Mouse (Mus musculus) embryo, embryonic 10.5 days (tissue): ENCODE results near the gene Anks6.
A peak's percentile ranks its signal among the peaks of the same experiment; 100 is the strongest.
"Not testable (repeated sequence)": the region's sequence is repeated elsewhere in the genome, so short reads cannot be mapped to it uniquely, and the experiment has no call there.

Source experiments
- DNase-seq: peaks from one replicate; pipeline ENCODE4 v3.0.0-alpha.2; 2015; ENCODE audit warnings: low spot score

Gene Anks6

DNA sequence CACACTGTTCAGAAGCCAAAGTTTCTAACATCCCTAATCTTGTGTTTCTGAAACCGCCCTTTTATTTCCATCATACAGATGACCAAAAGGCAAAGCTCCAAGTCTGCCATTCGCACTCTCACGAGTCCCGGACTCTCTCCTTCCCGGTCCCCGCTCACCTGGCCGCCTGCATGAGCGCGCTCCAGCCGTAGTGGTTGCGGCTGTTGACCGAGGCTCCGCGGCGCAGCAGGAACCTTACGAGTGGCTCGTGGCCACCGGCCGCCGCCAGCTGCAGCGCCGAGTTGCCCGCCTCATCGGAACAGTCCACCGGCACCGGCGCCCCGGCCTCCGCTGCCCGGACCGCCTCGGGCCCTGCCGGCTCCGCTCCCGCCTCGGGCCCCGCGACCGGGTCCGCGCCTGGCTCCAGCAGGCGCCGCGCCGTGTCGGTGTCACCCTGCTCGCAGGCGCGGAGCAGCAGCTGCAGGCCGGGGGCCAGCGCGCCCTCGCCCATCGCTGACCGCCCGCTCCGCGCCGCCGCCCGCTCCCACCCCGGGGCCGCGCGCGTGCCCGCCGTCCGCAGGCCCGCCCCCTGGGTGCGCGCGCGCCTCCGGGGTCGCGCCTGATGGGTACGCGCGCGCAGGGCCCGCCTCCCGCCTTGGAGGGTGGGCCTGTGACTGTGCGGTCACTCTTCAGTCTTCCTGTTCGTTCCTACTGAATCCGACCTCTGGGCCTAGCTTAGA lies at the start of gene Anks6:
Gene Anks6 (minus strand): TSS at position 637 of the 719 bp plus-strand sequence.
- DNase-seq: peak; percentile 83

DNA sequence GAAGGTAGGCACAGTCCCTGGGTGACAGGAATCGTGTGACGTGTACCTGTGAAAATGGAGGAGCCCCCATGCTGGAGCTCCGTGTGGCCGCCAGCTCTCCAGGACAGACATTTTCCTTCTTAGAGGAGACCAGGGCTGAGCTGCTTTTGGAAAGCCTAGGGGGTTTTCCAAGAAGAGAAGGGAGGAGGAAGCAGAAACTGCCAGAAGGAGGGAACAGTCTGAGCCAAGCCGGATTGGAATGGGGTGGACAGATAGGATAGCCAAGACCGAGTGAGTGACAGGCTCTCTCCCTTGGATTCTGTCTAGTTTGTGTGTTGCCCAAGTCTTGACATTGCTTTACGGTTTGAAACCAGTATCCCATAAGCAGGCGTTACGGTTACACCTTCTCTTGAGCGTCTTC lies 46.3 kb upstream of the Anks6 start:
- DNase-seq: no peak

DNA sequence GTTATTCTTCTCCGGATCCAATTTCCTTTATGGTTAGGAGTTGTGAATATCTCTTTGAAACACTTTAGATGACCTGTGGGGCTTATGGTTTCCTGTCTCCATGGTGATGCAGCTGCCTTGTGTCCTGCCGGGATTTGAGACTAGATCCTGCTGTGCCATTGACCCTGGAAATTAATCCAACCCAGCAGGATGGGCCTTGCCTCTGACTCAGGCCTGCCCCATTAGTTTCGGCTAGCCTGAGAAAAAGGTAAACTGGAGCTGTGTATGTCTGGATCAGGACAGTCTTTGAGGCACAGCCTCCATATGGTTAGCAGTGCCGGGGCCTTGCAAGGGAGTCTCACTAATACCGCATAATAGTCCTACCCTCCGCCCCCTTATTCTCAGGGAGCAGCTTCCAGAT lies 36.4 kb upstream of the Anks6 start:
- peak; percentile 64 for DNase-seq

DNA sequence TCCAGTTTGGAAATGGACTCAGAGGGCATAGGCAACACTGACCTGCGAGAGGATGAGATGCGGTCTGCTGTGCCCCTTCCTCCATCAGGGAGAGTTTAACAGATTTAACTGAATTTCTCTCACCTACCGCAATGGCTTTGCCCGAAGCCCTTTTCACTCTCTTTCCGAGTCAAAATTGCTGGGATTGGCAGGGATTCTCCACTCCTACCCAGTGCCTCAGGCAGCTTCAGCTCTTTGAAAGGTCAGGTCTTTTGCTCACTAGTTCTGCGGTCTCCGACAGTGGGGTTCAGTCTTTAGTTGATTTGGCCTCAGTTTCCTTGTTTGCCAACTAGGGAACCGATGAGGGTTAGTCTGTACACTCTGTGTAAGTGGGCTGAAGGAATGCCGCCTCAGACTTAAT lies 35.9 kb upstream of the Anks6 start:
- peak; percentile 44 for DNase-seq

DNA sequence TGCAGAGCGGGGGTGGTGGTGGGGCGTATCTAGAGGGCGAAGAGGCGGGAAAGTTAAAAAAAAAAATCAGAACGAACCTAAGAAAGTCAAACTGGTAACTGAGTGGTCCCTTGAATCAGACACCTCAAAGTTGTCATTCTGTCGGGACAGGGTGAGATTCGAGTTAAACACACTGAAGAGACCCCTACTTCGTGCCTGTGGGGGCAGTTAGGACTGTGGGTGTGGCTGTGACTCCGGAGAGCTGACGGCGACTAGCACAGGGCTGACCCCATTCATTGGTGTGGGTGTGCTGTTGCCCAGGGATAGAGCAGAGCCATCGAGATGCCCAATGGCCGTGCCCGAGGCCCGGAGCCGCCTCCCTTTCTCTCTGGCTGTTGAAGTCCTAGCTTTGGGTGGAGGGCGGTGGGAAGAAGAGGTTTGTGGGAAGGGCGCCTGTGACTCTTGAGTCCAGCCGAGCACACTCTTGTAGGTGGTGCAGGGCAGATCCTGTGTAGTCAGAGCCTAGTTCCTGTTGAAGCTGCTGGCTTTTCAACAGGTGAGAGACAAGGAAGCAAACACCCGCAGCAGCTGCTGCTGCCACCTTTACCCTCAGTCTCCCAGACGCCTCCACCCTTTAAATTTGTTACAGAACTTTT lies 35.3 kb upstream of the Anks6 start:
- DNase-seq: peak; percentile 51

DNA sequence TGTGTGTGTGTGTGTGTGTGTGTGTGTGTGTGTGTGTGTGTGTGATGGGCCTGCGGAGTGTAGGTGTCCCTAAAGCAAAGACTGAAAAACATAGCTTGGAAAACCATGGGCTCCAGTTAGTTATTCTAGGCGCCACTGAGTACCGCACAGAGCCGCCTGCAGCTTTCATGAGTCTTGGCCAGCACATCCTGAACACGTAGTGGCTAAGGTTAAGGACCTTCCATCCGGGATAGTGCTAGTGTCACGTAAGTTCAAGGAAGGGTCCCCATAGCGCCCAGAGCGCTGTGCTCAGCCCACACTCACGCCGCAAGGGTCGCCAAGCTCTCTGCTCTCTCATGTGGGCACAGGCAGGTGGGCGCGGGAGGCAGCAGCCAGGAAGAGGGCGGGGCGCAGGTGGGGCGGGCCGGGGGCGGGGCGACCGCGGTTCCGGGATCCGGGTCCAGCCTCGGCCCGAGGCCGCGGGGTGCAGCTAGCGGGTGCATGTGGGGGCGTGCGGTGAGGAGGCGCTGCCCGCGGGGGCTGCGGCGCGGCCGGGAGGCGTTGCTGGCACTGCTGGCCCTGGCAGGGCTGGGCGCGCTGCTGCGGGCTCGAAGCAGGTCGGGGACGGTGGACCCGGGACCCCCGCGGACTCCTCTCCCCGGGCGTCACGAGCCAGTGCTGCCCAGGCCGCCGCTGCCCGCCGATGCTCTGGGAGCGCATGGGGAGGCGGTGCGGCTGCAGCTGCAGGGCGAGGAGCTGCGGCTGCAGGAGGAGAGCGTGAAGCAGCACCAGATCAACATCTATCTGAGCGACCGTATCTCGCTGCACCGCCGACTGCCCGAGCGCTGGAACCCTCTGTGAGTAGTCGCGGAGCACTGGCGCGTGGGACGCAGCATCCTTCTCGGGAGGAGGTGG lies 34.5 kb upstream of the Anks6 start, which contains the start of gene Galnt12:
Gene Galnt12 (plus strand): TSS at position 417 of the 894 bp plus-strand sequence.
- DNase-seq: peak; percentile 48

DNA sequence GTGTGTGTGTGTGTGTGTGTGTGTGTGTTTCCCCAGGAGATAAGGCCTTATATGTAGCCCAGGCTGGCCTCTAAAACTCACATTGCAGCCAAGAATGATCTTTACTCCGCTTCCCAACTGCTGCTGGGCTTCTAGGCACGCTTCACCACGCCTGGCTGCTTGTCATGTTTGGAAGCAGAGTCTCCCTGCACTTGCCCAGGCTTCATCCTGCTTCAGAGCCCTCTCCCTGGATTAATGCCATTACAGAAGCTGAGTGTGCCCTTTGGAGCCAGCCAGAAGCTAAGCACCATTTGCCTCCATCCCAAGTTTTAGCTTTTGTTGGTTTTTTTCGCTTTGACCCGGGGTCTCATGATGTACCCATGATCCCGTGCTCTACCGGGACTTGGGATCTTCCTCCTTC lies 31.4 kb upstream of the Anks6 start:
- no peak for DNase-seq

DNA sequence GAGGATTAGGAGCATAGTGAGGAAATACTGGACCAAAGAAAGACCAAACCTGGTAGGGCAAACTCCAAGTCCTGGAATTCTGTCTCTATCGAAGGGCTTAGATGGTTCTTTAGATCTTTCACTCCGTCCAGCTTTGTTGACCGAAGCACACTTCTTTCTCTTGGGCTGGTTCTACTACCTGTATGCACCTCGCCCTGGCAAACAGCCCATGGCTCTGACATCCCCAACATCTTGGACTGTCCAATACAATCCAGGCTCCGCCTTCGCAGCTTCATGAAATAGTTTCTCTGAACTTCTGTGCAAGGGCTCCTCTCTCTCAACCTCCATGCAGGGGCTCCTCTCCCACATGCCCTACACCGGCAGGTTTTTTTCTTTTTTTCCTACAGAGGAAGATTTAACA lies 26.6 kb upstream of the Anks6 start:
- DNase-seq: no peak

DNA sequence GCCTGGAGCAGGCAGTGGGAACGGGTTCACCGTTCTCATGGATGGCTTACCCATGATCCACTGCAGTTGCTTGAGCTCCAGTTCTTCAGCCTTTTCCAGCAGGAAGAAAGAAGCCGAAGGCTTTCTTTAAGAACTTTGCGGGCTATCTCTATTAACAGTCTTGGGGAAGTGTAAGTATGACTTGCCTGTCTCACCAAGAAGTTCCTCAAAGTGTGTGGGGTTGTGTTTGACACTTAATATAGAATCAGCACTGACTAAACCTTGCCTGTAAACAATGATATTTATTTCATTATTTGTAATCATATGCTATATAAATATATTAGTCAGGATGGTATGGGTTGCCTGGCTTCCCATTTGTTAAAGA lies 23.4 kb upstream of the Anks6 start:
- DNase-seq: no peak

DNA sequence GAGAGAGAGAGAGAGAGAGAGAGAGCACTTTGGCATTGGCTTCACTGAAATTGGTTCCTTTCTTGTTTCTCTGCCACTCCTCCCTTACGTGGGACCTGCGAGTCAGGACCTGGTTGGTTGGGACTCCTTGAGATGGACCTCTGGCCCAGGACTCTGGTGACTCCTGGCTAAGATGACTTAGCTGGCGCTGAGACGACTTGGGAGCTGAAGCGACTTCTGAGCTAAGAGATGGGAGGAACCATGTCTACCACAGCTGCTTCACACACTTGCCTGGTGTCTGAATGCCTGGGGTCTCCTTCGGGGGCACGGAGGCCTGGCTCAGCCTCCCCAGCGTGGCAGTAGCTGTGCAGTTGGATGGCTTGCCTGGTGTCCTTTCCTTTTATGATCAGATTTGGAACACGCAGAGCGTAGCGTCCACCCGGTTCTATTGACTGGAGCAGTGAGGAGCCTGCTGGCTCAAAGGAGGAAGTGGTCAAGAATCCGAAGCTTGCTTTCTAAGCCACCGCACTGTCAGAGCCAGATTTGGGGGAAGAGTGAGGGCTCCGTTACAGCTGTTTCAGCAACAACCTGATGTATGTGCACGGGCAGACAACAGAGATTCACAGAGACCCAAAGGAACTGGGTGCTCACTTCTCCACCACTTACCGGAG lies 22.9 kb upstream of the Anks6 start:
- DNase-seq: no peak

DNA sequence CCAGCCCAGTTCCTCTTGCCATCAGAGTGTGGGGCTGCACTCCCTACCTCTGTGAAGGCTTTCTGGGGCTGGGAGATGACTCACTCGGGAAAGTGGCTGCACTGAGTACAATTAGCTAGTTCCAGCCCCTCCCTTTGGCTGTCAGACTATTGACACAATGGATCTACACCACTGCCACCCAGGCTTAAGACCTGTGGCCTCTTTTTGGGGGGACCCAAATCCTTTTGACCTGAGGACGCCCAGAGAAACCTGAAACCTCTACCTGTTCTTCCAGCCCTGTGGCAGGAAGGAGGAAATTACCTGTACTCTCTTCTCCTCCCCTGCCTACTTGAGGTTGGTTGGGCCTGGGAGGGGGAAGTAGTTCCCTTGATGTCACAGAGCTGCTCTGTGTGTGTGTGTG lies 17.8 kb upstream of the Anks6 start:
- DNase-seq: no peak

DNA sequence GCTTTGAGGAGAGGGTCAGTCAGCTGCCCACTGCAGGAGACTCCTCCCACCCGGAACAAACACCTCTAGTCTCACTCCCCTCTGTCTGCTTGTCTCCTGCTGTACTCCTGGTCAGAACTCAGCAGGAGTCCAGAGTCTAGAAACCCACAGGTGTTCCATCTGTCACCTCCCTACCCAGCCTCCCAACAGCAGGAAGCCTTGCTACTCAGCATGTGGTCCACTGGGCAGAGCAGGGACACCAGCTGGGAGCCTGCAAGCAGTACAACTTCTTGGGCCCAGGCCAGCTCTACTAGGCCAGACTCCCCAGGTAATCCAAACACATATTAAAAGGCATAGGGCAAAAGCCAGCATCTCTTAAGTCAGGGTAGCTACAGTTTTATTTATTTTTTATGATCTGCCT lies 3.7 kb upstream of the Anks6 start:
- DNase-seq: no peak

DNA sequence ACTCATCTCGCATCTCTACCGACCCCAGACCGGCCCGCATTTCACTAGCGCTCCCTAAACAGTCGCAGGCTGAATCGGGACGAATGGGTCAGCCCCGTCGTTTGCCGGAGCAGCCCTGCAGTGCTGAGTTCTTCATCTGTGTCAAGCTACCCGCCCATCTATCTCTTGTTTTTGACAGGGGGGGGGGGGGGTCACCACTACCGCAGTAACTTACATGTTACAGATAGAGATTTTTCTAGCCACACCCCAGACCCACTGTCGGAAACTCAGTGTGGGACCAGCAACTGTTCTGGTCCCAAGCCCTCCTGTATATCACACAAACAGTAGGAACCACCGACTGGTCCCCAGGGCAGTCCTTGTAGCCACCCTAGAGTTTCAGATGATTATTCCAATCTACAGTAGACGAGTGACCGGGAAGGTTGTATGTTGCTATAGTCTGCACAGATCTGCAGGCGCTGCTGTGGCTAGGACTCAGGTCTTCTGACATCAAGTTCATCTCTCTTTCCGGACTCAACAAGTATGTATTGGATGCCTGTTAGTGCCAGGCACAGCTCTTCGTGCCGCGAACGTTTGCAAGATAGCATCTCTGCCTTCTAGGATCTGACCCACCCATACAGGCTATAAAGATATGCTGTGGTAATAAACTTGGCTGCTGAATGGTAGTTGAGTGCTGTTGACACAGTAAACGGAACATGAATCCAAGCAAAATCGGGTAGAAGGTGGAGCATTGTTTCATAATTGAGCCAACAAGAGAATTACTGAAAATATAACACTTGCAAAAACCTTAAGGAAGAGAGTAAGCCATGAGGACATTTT lies 491 bp upstream of the Anks6 start:
- no peak for DNase-seq

DNA sequence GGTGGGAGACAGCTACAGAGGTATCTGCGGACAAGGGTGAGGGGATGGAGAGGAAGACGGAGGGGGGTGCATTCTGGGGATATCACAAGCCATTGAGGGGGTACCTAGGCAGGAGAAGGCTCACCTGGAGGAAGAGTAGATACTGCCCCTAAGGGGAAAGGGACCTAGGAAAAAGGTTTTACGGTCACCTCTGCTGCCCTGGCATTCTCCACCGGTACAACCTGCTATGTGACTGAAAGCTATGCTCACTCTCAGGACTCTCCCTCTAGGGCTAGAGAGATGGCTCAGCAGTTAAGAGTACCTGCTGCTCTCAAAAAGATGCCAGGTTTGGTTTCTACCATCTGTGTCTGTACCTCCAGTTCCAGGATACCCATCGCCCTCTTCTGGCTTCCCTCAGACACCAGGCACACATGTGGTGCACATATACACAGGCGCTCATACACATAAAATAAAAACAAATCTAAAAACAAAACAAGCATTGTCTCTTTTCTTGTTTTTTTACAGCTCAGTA lies 1.6 kb downstream of the Anks6 start:
- no peak for DNase-seq

DNA sequence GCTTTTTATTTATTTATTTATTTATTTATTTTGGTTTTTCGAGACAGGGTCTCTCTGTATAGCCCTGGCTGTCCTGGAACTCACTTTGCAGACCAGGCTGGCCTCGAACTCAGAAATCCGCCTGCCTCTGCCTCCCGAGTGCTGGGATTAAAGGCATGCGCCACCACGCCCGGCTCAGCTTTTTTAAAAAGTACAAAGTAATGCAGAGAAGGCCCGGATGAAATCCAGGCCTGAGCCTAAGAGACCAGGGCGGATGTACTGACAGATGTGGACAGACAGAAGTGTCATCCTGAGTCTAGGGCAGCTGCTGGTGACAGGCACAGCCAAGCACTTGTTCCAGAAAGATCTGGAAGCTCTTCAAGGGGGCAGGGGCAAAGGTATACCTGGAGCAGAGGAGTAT lies 2.1 kb downstream of the Anks6 start:
- not testable (repeated sequence) for DNase-seq

DNA sequence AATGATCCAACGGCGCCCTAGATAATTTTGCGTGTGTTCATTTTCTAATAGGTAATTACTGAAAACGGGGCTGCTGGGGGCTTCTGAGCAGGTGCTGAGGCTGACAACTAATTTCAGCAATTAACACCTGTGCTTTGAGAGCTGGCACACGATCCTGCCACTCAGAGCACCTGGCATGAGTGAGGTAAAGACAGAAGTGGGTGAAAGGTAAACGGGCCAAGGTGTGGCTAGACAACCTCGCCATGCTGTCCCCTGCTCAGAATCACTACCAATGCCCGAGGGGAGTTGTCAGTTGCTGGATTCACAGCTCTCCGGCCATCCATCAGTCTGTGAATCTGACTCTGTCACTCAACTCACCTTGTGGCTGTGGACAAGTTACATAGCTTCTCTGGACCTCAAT lies 5.3 kb downstream of the Anks6 start:
- DNase-seq: no peak

DNA sequence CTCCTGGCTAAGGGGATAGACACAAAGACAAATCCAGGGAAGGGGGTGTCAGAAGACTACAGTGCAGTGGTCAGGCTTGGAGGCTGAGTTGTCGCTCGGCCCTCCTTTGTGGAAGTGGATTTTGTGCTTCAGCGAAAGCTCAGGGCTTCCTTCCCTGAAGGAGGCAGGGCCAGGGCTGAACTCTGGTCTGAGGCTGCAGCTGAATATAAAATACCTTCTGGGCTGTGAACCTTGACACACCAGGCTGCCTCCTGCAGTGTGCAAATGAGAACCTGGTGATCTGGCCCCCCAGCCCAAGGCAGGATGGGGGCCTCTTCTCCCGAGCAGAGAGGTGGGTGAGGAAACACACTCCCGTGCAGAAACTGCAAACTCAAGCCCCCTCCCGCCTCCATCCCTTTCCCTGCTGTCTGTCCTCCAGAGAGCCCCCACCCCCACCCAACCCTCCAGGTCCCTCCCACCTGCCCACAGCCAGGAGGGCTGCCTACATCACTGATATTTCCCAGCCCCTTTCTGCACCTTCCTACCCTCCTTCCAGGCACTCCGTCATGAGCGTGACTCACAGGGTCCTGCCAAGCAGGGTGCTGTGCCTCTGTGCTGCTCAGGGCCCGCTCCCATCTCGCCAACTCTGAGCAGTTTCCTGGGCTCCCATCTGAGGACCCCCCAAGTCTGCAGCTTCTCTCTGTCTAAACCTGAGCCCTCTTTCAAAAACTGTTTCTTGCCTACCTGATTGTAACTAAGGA lies 6.4 kb downstream of the Anks6 start:
- DNase-seq: no peak

DNA sequence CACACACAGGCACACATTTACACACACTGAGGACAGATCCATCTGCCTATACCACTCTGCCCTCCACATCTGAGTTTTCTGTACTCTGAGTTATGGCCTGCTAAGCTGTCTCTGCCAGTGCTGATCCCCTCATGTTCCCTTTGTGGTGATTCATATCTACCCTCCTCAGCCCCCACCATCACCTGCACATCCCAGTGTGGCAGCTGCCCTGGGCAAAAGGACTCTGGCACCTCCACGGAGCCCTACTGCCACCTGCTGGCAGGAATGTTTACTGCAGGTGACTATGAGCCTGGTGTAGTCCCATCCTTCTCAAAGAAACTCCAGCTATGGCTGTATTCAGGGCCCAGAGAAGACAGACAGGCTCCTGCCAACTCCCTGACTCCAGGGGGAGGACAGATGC lies 7.1 kb downstream of the Anks6 start:
- DNase-seq: peak; percentile 92

DNA sequence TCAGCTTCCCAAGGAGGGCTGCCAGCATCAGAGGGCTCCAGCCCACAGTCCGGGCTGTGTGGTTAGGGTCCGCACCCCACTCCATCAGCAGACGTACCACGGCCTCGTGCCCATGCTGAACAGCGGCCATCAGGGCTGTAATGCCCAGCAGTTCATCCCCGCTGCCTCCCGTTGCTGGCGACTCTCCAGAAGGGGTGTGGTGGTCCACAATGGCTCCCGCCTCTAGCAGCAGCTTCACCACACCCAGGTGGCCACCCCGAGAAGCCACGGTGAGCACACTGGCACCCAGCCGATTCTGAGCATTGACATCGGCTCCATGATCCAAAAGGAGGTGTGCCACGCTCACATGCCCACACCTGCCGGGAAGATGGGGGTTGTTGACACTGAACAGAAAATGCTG lies 8.0 kb downstream of the Anks6 start:
- DNase-seq: no peak

DNA sequence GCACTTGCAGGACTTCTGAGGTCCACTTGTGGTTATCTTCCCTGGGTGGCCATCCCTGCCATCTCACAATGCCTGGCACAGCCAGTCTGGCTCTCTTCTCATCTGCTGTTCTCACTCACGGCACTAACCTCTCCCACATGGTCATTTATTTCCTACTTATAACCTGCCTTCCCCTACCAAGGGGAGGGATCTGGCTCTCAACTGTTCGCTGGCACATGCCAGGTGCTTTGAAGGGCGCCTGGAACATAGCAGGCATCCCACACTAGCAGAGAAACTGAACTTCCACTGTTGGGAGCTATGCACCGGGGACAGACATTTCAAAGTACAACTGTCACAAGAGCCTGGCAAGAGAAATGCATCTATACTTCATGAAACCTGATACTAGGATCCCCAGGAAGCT lies 9.5 kb downstream of the Anks6 start:
- no peak for DNase-seq

DNA sequence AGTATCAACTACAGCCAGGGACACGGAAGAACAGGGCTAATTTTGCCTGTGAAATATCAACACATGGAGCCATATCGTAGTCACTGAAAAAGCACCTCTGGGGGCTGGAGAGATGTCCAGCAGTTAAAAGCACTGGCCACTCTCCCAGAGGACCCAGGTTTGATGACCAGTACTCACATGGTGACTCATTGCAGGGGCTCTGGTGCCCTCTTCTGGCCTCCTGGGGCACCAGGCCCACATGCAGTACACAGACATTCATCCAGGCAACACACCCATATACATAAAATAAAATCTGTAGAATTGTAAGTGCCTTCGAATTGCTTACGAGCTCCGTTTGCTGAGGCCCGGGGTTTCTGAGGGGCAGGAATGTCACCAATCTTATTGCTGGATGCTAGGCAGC lies 10.3 kb downstream of the Anks6 start:
- peak; percentile 52 for DNase-seq
